Mouse (Mus musculus) stomach, postnatal 0 days (tissue): Measurements from ENCODE around the gene Ankrd39. TPM values are rescaled to one million over a fixed set of nuclear protein-coding genes. Genes with fewer than 3 reads are reported as not detected.
A peak's percentile ranks its signal among the peaks of the same experiment; 100 is the strongest.

Experiments
- ATAC-seq: fragments of 200-750 bp; cut with Nextera tagmentation; 2 replicates; pipeline ENCODE4 v1.8.0; 2017; ENCODE audit not compliant: low FRiP score, low TSS enrichment
- DNase-seq: peaks from one replicate; pipeline ENCODE4 v3.0.0-alpha.2; 2016; ENCODE audit warnings: low spot score
- H3K27ac ChIP-seq: fragments of 300-500 bp; sonication (generic); replicated peaks from 2 replicates; pipeline ENCODE4 v1.5.1; 2014; ENCODE audit warnings: mild to moderate bottlenecking, control low read depth
- H3K27me3 ChIP-seq: fragments of 300-500 bp; sonication (generic); 2 replicates; pipeline ENCODE4 v1.6.1; 2014; ENCODE audit warnings: low read length; ENCODE audit not compliant: control insufficient read depth, insufficient read depth
- H3K36me3 ChIP-seq: fragments of 300-500 bp; sonication (generic); 2 replicates; pipeline ENCODE4 v1.6.1; 2014; ENCODE audit warnings: low read length, mixed read lengths; ENCODE audit not compliant: control insufficient read depth, insufficient read depth
- H3K4me1 ChIP-seq: fragments of 300-500 bp; sonication (generic); replicated peaks from 2 replicates; pipeline ENCODE4 v1.6.1; 2014; ENCODE audit warnings: antibody characterized with exemption; ENCODE audit not compliant: control insufficient read depth, insufficient read depth
- H3K4me2 ChIP-seq: fragments of 300-500 bp; sonication (generic); replicated peaks from 2 replicates; pipeline ENCODE4 v1.6.1; 2014; ENCODE audit warnings: low read depth, mild to moderate bottlenecking, control low read depth, moderate library complexity
- H3K4me3 ChIP-seq: fragments of 300-500 bp; sonication (generic); 2 replicates; pipeline ENCODE4 v1.5.1; 2014; ENCODE audit warnings: low read depth, low read length, control low read depth
- H3K9ac ChIP-seq: fragments of 300-500 bp; sonication (generic); 2 replicates; pipeline ENCODE4 v1.6.1; 2014; ENCODE audit warnings: mild to moderate bottlenecking, low read length, control low read depth, mixed read lengths
- H3K9me3 ChIP-seq: fragments of 300-500 bp; sonication (generic); 2 replicates; pipeline ENCODE4 v1.6.1; 2016; ENCODE audit warnings: low read length; ENCODE audit not compliant: control insufficient read depth
- CTCF ChIP-seq: IDR thresholded peaks from 2 replicates; pipeline ENCODE4 v1.5.1; 2016; ENCODE audit warnings: antibody characterized with exemption, low read depth, mild to moderate bottlenecking, moderate library complexity
- EP300 ChIP-seq: optimal IDR thresholded peaks from 2 replicates; pipeline ENCODE3; 2016; ENCODE audit warnings: antibody characterized with exemption
- WGBS: fragments of 180-500 bp; shearing (Covaris S2); extraction: QIAGEN DNeasy Blood & Tissue Kit; methylation state at CpG from one replicate; pipeline ENCODE4 v1.1.7; 2014; 5-methylcytosine and 5-hydroxymethylcytosine counted together
- polyA plus RNA-seq: library from polyadenylated mRNA; unstranded; fragments of >200 nt; fragmentation: Nextera tagmentation; extraction: Ambion mirVana; gene quantifications from 2 replicates; pipeline ENCODE4 v1.2.1, GENCODE M21; 2015

Gene Ankrd39
- polyA plus RNA-seq, 1 experiment from 2014 or later: 19.5 TPM

- no peaks in the 10 kb centered on the region for H3K4me1 ChIP-seq
- 94% methylated on average over 7 of the region's 7 CpGs for WGBS
- H3K27ac ChIP-seq: no peak overlapping the region
- H3K9ac ChIP-seq: no peak overlapping the region
- H3K27me3 ChIP-seq: no peaks in the 10 kb centered on the region
- H3K9me3 ChIP-seq: no peaks in the 10 kb centered on the region
- peaks cover 32% of the 10 kb centered on the region for H3K36me3 ChIP-seq
- no peak overlapping the region for H3K4me3 ChIP-seq
- ATAC-seq (no peak), DNase-seq (no peak)
- TF ChIP-seq CTCF (no peak), EP300 (no peak)
- H3K4me2 ChIP-seq: no peak overlapping the region
Observed at GRCm38 (mm10) chr1:36522210-36522609, 25.0 kb downstream of the Ankrd39 start.

GRCm38 (mm10) chr1:36519626-36520025 is 27.6 kb downstream of the Ankrd39 start:
- no peaks in the 10 kb centered on the region for H3K27me3 ChIP-seq
- H3K36me3 ChIP-seq: peaks cover 26% of the 10 kb centered on the region
- H3K9ac ChIP-seq: no peak overlapping the region
- no peak overlapping the region for H3K27ac ChIP-seq
- H3K4me2 ChIP-seq: no peak overlapping the region
- DNase-seq (no peak), ATAC-seq (no peak)
- no peaks in the 10 kb centered on the region for H3K9me3 ChIP-seq
- H3K4me3 ChIP-seq: no peak overlapping the region
- no peaks in the 10 kb centered on the region for H3K4me1 ChIP-seq
- WGBS: 72% methylated on average over 11 of the region's 11 CpGs
- no peak for TF ChIP-seq EP300
- TF ChIP-seq CTCF: no peak

GRCm38 (mm10) chr1:36518259-36518658 is 29.0 kb downstream of the Ankrd39 start:
- DNase-seq (no peak), ATAC-seq (no peak)
- no peaks in the 10 kb centered on the region for H3K9me3 ChIP-seq
- H3K36me3 ChIP-seq: peaks cover 26% of the 10 kb centered on the region
- WGBS: 76% methylated on average over 3 of the region's 3 CpGs
- H3K9ac ChIP-seq: no peak overlapping the region
- TF ChIP-seq EP300: no peak
- no peak for TF ChIP-seq CTCF
- no peaks in the 10 kb centered on the region for H3K27me3 ChIP-seq
- H3K4me3 ChIP-seq: no peak overlapping the region
- H3K4me2 ChIP-seq: no peak overlapping the region
- no peak overlapping the region for H3K27ac ChIP-seq
- 0 out of 2 replicates have a peak, but pooled peaks cover 2% of the 10 kb centered on the region for H3K4me1 ChIP-seq

GRCm38 (mm10) chr1:36513718-36514117 is 33.5 kb downstream of the Ankrd39 start:
- no peak overlapping the region; the same call in 1 of the 2 replicates for H3K4me3 ChIP-seq
- H3K36me3 ChIP-seq: peaks cover 5% of the 10 kb centered on the region; the same call in 1 of the 2 replicates
- H3K27ac ChIP-seq: no peak overlapping the region
- H3K4me2 ChIP-seq: peak overlapping the region; percentile 96
- H3K9me3 ChIP-seq: no peaks in the 10 kb centered on the region
- no peak overlapping the region for H3K9ac ChIP-seq
- H3K4me1 ChIP-seq: peaks cover 2% of the 10 kb centered on the region; the same call in 1 of the 2 replicates
- 62% methylated on average over 2 of the region's 2 CpGs for WGBS
- no peak for ATAC-seq
- H3K27me3 ChIP-seq: no peaks in the 10 kb centered on the region
- peak; percentile 45 for DNase-seq
- no peak for TF ChIP-seq EP300
- TF ChIP-seq CTCF: peak; percentile 69

- Histone ChIP-seq H3K4me3 (peak overlapping the region; percentile 98), H3K36me3 (peaks cover 5% of the 10 kb centered on the region; the same call in 1 of the 2 replicates), H3K4me2 (peak overlapping the region; percentile 96), H3K27ac (no peak overlapping the region), H3K9ac (peak overlapping the region; percentile 96), H3K27me3 (no peaks in the 10 kb centered on the region), H3K9me3 (no peaks in the 10 kb centered on the region), H3K4me1 (peaks cover 2% of the 10 kb centered on the region; the same call in 1 of the 2 replicates)
- DNase-seq (no peak), ATAC-seq (no peak)
- WGBS: 4% methylated on average over 1 of the region's 1 CpGs
- TF ChIP-seq CTCF: no peak
- no peak for TF ChIP-seq EP300
Observed at GRCm38 (mm10) chr1:36513310-36513709, 33.9 kb downstream of the Ankrd39 start.

GRCm38 (mm10) chr1:36512966-36513280 is 34.3 kb downstream of the Ankrd39 start:
- peaks cover 2% of the 10 kb centered on the region; the same call in 1 of the 2 replicates for H3K4me1 ChIP-seq
- H3K27ac ChIP-seq: no peak overlapping the region; the same call in 1 of the 2 replicates
- TF ChIP-seq CTCF (no peak), EP300 (no peak)
- H3K36me3 ChIP-seq: peaks cover 4% of the 10 kb centered on the region; the same call in 1 of the 2 replicates
- DNase-seq (no peak), ATAC-seq (no peak)
- no peaks in the 10 kb centered on the region for H3K27me3 ChIP-seq
- H3K9ac ChIP-seq: peak overlapping the region; percentile 96
- H3K4me2 ChIP-seq: peak overlapping the region; percentile 96
- no peaks in the 10 kb centered on the region for H3K9me3 ChIP-seq
- H3K4me3 ChIP-seq: peak overlapping the region; percentile 98
- 3% methylated on average over 16 of the region's 16 CpGs for WGBS
